Mouse (Mus musculus) lung, postnatal 0 days (tissue): Measurements from ENCODE around the gene Sec31b.

Source experiments
- CTCF ChIP-seq: IDR thresholded peaks from 2 replicates; pipeline ENCODE4 v1.5.1; 2016; ENCODE audit warnings: antibody characterized with exemption, mild to moderate bottlenecking
- EP300 ChIP-seq: IDR thresholded peaks from 2 replicates; pipeline ENCODE4 v1.6.1; 2016; ENCODE audit warnings: antibody characterized with exemption, mild to moderate bottlenecking, control low read depth

DNA sequence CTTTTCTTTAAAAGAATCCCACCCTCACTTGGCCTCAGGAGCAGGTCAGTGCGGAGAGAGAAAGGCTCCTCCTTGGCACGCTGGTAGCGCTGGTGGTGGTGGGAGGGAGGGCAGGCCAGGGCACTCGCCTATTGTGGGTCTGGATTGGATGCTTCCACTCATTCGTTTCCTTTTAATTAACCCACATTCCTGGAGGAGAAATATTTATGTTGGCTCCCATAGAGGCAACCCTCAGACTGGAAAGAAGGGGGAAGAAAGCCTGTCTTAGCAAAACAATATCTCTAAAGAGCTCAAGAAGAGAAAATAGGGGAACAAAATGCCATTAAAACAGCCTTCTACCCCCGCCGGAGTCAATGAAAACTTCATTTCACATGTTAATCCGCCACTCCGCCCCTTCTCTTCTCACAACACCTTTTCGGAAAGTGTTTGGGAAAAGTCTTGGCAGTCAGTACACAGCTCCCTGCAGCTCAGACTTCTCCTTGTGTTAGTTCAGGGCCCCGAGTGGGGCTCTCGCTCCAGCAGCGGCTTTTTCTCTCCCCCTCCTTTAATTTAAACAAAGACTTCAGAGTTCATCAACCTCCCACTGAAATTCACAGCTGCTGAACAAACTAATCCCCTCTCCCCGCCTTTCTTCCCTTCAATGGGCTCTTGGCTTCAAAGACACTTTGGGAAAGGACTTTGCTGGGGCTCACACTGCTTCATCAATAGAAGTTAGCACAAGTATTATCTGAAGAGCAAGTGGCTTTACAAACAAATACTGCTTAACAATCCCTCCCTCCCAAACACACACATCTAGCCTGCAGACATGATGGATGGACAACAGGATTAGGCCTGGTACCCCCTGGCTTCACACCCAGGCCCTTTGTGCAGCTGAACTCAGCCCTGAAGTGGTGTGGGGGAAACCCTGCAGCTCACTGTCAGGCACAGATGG, 30.9 kb downstream of the Sec31b start:
- TF ChIP-seq EP300 (no peak), CTCF (0 out of 2 replicates have a peak, but pooled peaks have one; percentile 4)
